Mouse (Mus musculus) midbrain, postnatal 0 days (tissue): ENCODE results near the gene D2hgdh. TPM values are rescaled to one million over a fixed set of nuclear protein-coding genes. Genes with fewer than 3 reads are reported as not detected.
"Not testable (repeated sequence)": the region's sequence is repeated elsewhere in the genome, so short reads cannot be mapped to it uniquely, and the experiment has no call there.

Source experiments
- ATAC-seq: fragments of 200-750 bp; cut with Nextera tagmentation; 2 replicates; pipeline ENCODE4 v1.8.0; 2017; ENCODE audit warnings: moderate number of reproducible peaks, mild to moderate bottlenecking, moderate TSS enrichment, moderate library complexity; ENCODE audit not compliant: low FRiP score
- DNase-seq: peaks from one replicate; pipeline ENCODE4 v3.0.0-alpha.2; 2015; ENCODE audit warnings: low spot score
- H3K27ac ChIP-seq: fragments of 300-500 bp; sonication (generic); 2 replicates; pipeline ENCODE4 v1.5.1; 2014; ENCODE audit warnings: low read depth, mild to moderate bottlenecking, low read length, mixed read lengths
- H3K27me3 ChIP-seq: fragments of 300-500 bp; sonication (generic); 2 replicates; pipeline ENCODE4 v1.6.1; 2014; ENCODE audit warnings: low read length, control low read depth, mixed read lengths; ENCODE audit not compliant: insufficient read depth
- H3K36me3 ChIP-seq: fragments of 300-500 bp; sonication (generic); 2 replicates; pipeline ENCODE4 v1.6.1; 2014; ENCODE audit warnings: low read length, control low read depth, mixed read lengths; ENCODE audit not compliant: insufficient read depth
- H3K4me1 ChIP-seq: fragments of 300-500 bp; sonication (generic); 2 replicates; pipeline ENCODE4 v1.6.1; 2014; ENCODE audit warnings: mild to moderate bottlenecking, control low read depth, antibody characterized with exemption, low read length, mixed read lengths; ENCODE audit not compliant: insufficient read depth
- H3K4me2 ChIP-seq: fragments of 300-500 bp; sonication (generic); 2 replicates; pipeline ENCODE4 v1.6.1; 2014; ENCODE audit warnings: low read depth, mild to moderate bottlenecking, low read length, mixed read lengths; ENCODE audit not compliant: poor library complexity, severe bottlenecking
- H3K4me3 ChIP-seq: fragments of 300-500 bp; sonication (generic); 2 replicates; pipeline ENCODE4 v1.5.1; 2014; ENCODE audit warnings: low read depth, mild to moderate bottlenecking, low read length, moderate library complexity
- H3K9ac ChIP-seq: fragments of 300-500 bp; sonication (generic); replicated peaks from 2 replicates; pipeline ENCODE4 v1.6.1; 2014; ENCODE audit warnings: mild to moderate bottlenecking, low read length, moderate library complexity, mixed read lengths; ENCODE audit not compliant: poor library complexity, severe bottlenecking
- H3K9me3 ChIP-seq: fragments of 300-500 bp; sonication (generic); 2 replicates; pipeline ENCODE4 v1.6.1; 2016; ENCODE audit warnings: low read length, control low read depth
- CTCF ChIP-seq: IDR thresholded peaks from 2 replicates; pipeline ENCODE4 v1.5.1; 2016; ENCODE audit warnings: antibody characterized with exemption, mild to moderate bottlenecking
- WGBS: fragments of 180-500 bp; shearing (Covaris S2); extraction: QIAGEN DNeasy Blood & Tissue Kit; methylation state at CpG from one replicate; pipeline ENCODE4 v1.1.7; 2014; 5-methylcytosine and 5-hydroxymethylcytosine counted together
- polyA plus RNA-seq: library from polyadenylated mRNA; unstranded; fragments of >200 nt; fragmentation: Nextera tagmentation; extraction: Ambion mirVana; gene quantifications from 2 replicates; pipeline ENCODE4 v1.2.1, GENCODE M21; 2015
- total RNA-seq: library from RNA; depleted of rRNA; stranded (reverse); fragments of >200 nt; gene quantifications from 2 replicates; pipeline ENCODE4 v1.2.3, GENCODE M21; 2014

D2hgdh gene
- total and polyA plus RNA-seq, 2 experiments from 2014 or later = 8.6 to 20.0 TPM

- H3K27ac ChIP-seq = no peak overlapping the region
- no peak overlapping the region for H3K4me2 ChIP-seq
- H3K27me3 ChIP-seq = no peaks in the 10 kb centered on the region
- H3K9me3 ChIP-seq = no peaks in the 10 kb centered on the region
- no peaks in the 10 kb centered on the region for H3K4me1 ChIP-seq
- no peak for TF ChIP-seq CTCF
- WGBS = 56% methylated on average over 6 of the region's 6 CpGs
- H3K36me3 ChIP-seq = no peaks in the 10 kb centered on the region
- DNase-seq = peak; percentile 58
- H3K9ac ChIP-seq = no peak overlapping the region
- H3K4me3 ChIP-seq = no peak overlapping the region
- no peak for ATAC-seq
Measured at GRCm38 (mm10) chr1:93857370-93857769, 32.7 kb downstream of the D2hgdh start.

- Histone ChIP-seq H3K9me3 (no peaks in the 10 kb centered on the region), H3K4me3 (no peak overlapping the region), H3K36me3 (no peaks in the 10 kb centered on the region), H3K9ac (no peak overlapping the region), H3K4me1 (no peaks in the 10 kb centered on the region), H3K27me3 (no peaks in the 10 kb centered on the region), H3K4me2 (no peak overlapping the region), H3K27ac (no peak overlapping the region)
- 89% methylated on average over 3 of the region's 3 CpGs for WGBS
- TF ChIP-seq CTCF = no peak
- ATAC-seq (no peak), DNase-seq (no peak)
Measured at GRCm38 (mm10) chr1:93857991-93858390, 33.3 kb downstream of the D2hgdh start.

GRCm38 (mm10) chr1:93859619-93860018, 34.9 kb downstream of the D2hgdh start:
- DNase-seq = no peak
- ATAC-seq = no peak
- Histone ChIP-seq H3K27me3 (no peaks in the 10 kb centered on the region), H3K27ac (no peak overlapping the region), H3K4me1 (no peaks in the 10 kb centered on the region), H3K4me3 (no peak overlapping the region), H3K36me3 (no peaks in the 10 kb centered on the region), H3K9ac (no peak overlapping the region), H3K4me2 (no peak overlapping the region), H3K9me3 (no peaks in the 10 kb centered on the region)
- TF ChIP-seq CTCF = no peak

GRCm38 (mm10) chr1:93861048-93861447, 36.3 kb downstream of the D2hgdh start, which contains the start of gene Gal3st2:
TSS of gene Gal3st2 (plus strand) at chr1:93861306.
- H3K4me3 ChIP-seq, H3K27ac ChIP-seq, H3K4me2 ChIP-seq, ATAC-seq, H3K4me1 ChIP-seq, DNase-seq, H3K36me3 ChIP-seq, H3K27me3 ChIP-seq, H3K9ac ChIP-seq, H3K9me3 ChIP-seq: not testable (repeated sequence)
- WGBS = 82% methylated on average over 2 of the region's 2 CpGs

GRCm38 (mm10) chr1:93871594-93872105, 46.9 kb downstream of the D2hgdh start:
- H3K4me2 ChIP-seq, H3K9ac ChIP-seq, DNase-seq, H3K27ac ChIP-seq, H3K9me3 ChIP-seq, H3K36me3 ChIP-seq, H3K27me3 ChIP-seq, H3K4me1 ChIP-seq, H3K4me3 ChIP-seq, ATAC-seq: not testable (repeated sequence)
- WGBS = 30% methylated on average over 1 of the region's 1 CpGs

GRCm38 (mm10) chr1:93874405-93874804, 49.7 kb downstream of the D2hgdh start:
- H3K4me2 ChIP-seq, H3K4me3 ChIP-seq, H3K4me1 ChIP-seq, H3K9ac ChIP-seq, ATAC-seq, H3K27me3 ChIP-seq, H3K27ac ChIP-seq, H3K9me3 ChIP-seq, H3K36me3 ChIP-seq, DNase-seq: not testable (repeated sequence)
- 89% methylated on average over 11 of the region's 22 CpGs for WGBS

GRCm38 (mm10) chr1:93881778-93882177, 57.1 kb downstream of the D2hgdh start:
- not testable (repeated sequence) for H3K4me1 ChIP-seq, H3K36me3 ChIP-seq, H3K27me3 ChIP-seq, H3K9me3 ChIP-seq, H3K4me2 ChIP-seq, H3K27ac ChIP-seq, DNase-seq, H3K9ac ChIP-seq, ATAC-seq, H3K4me3 ChIP-seq
- WGBS = no CpG with 5 or more reads among the region's 11 CpGs
